Mouse (Mus musculus): ENCODE data around the gene Nbeal2. TPM values are rescaled to one million over a fixed set of nuclear protein-coding genes. Genes with fewer than 3 reads are reported as not detected.

Nbeal2 gene
- total and polyA plus RNA-seq, 2 experiments = 2.1 to 11.6 TPM

DNA sequence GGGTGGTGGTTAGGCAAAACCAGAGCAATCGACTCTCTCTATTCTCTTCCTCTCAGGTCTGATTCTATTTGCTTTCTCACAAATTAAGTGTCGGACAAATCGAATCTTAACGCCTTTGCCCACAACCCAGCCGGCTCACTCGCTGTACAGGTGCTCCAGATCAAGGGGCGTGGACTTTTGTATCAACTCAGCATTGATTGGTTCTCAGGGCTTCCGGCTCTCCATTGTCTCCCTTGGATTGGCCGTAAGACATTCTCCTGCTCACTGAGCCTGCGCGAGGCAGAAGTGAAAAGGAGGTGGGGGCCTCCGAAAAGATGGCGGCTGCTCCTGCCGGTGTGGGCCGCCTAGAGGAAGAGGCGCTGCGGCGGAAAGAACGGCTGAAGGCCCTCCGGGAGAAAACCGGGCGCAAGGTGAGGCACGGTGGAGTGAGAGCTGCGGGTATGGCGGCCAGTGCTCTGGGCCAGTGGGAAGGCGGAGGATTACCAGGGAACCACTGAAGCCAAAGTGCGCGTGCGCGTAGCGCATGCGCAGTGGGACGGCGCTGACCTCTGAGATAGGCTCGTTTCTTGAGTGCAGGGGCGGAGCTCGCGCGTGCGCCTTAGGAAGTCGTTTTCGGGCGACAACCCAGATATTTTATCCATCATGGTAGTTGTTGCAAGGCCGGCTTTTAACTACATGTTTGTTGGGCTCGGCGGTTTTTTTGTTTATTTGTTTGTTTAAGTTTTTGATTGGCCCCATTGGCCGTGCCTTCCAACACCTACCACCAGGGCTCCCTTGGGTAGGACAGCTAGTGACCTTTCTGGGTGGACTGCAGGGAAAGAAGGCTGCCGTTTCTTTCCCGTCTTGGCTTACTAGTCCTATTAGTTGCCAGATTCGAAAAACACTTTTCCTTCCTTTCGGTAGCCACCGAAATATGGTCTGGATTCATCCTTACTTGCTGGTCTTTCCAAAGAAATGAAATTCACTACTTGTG lies 2.6 kb upstream of the Nbeal2 start, which contains the start of gene Ccdc12:
Gene Ccdc12, plus strand, starts transcription at position 255 of the 973 bp plus-strand sequence.
- WGBS = under 1% methylated on average over 52 of the region's 52 CpGs
- Histone ChIP-seq H3K36me3 (ENCODE audit: control insufficient read depth, insufficient read depth, low read length) (no peaks in the 10 kb centered on the region), H3K27me3 (ENCODE audit: control insufficient read depth, insufficient read depth, low read length) (no peaks in the 10 kb centered on the region), H3K9ac (ENCODE audit: low read depth, low read length) (peak within 1 kb of the TSS; percentile 99), H3K4me3 (ENCODE audit: insufficient read depth, low read depth, low read length) (peak within 1 kb of the TSS; percentile 93), H3K4me1 (ENCODE audit: control insufficient read depth, insufficient read depth, low read length) (peaks cover 39% of the 10 kb centered on the region), H3K27ac (replicated peaks; ENCODE audit: insufficient read depth, low read depth, low read length) (peak within 1 kb of the TSS; percentile 99), H3K79me2 (ENCODE audit: control insufficient read depth, insufficient read depth, low read length) (peaks cover 21% of the 10 kb centered on the region; the same call in 1 of the 2 replicates)
- peak; percentile 53; the same call in 1 of the 2 replicates for TF ChIP-seq POLR2A (IDR thresholded peaks at IDR 0.05; ENCODE audit: extremely low read depth, insufficient read depth, low read length)
- peak; percentile 17; the same call in 1 of the 2 replicates for TF ChIP-seq CTCF (IDR thresholded peaks at IDR 0.05; ENCODE audit: low read depth, low read length)
- DNase-seq (ENCODE audit: extremely low read depth, low read depth, low spot score) = peak; percentile 97

DNA sequence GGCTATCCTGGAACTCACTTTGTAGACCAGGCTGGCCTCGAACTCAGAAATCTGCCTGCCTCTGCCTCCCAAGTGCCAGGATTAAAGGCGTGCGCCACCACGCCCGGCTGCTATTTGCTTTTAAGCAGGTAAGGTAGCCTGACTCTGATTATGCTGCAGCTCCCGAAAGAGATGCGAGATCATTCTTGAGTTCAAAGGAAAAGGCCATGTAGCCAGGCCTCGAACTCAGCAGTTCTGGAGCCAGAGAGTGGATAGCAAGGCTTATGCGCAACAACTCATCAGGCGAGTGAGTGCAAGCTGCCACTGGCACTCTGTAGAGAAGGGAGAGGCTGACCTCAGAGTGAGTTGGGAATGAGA lies 1.7 kb upstream of the Nbeal2 start:
- Histone ChIP-seq H3K36me3 (ENCODE audit: control insufficient read depth, insufficient read depth, low read length) (no peaks in the 10 kb centered on the region), H3K27ac (replicated peaks; ENCODE audit: insufficient read depth, low read depth, low read length) (peak overlapping the region; percentile 71), H3K4me3 (ENCODE audit: insufficient read depth, low read depth, low read length) (no peak overlapping the region), H3K9ac (ENCODE audit: low read depth, low read length) (no peak overlapping the region; the same call in 1 of the 2 replicates), H3K4me1 (ENCODE audit: control insufficient read depth, insufficient read depth, low read length) (peaks cover 32% of the 10 kb centered on the region), H3K79me2 (ENCODE audit: control insufficient read depth, insufficient read depth, low read length) (peaks cover 21% of the 10 kb centered on the region; the same call in 1 of the 2 replicates), H3K27me3 (ENCODE audit: control insufficient read depth, insufficient read depth, low read length) (no peaks in the 10 kb centered on the region)
- TF ChIP-seq POLR2A (IDR thresholded peaks at IDR 0.05; ENCODE audit: extremely low read depth, insufficient read depth, low read length) (no peak), CTCF (IDR thresholded peaks at IDR 0.05; ENCODE audit: low read depth, low read length) (no peak)
- WGBS = 81% methylated on average over 10 of the region's 10 CpGs
- no peak for DNase-seq (ENCODE audit: extremely low read depth, low read depth, low spot score)

DNA sequence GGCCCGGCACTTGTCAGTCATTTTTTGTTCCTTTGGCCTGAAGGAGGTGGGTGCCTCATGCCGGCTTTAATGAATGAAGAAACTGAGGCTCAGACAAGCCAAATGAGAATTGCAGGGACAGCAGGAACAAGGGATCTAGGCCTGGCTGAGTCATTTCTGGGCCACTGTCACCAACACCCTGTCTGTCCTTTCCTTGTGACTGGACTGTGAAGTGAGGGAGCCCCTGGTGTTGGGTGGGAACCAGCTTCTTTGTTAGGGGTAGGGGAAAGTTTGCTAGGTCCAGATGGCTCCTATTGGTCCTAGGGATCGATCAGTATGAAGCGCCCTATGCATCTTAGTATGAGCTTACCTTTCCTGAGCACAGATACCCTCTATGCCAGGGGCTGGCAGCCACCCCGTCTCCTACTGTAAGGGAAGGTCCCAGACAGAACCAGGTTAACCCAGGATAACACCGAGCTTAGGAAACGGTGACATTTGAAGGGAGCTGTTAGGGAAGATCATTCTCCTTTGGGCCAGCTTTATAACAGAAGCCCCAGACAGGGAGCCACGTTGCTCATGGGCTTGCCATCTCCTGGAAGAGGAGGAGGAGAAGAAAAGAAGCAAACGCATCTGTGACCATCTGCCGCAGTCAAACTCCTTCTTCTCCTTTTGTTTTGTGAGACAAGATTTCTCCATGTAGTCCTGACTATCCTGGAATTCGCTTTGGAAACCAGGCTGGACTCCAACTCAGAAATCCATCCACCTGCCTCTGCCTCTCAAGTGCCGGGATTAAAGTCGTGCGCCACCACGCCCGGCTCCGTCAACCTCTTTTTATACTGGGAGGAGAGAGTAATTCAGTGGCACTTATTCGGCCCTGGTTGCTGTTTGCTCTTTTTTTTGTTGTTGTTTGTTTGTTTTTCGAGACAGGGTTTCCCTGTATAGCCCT lies 1.0 kb upstream of the Nbeal2 start:
- no peaks in the 10 kb centered on the region for H3K36me3 ChIP-seq (ENCODE audit: control insufficient read depth, insufficient read depth, low read length)
- no peaks in the 10 kb centered on the region for H3K27me3 ChIP-seq (ENCODE audit: control insufficient read depth, insufficient read depth, low read length)
- no peak overlapping the region for H3K27ac ChIP-seq (replicated peaks; ENCODE audit: insufficient read depth, low read depth, low read length)
- WGBS = 84% methylated on average over 19 of the region's 19 CpGs
- peaks cover 25% of the 10 kb centered on the region; the same call in 1 of the 2 replicates for H3K79me2 ChIP-seq (ENCODE audit: control insufficient read depth, insufficient read depth, low read length)
- H3K4me1 ChIP-seq (ENCODE audit: control insufficient read depth, insufficient read depth, low read length) = peaks cover 32% of the 10 kb centered on the region
- no peak overlapping the region for H3K4me3 ChIP-seq (ENCODE audit: insufficient read depth, low read depth, low read length)
- DNase-seq (ENCODE audit: extremely low read depth, low read depth, low spot score) = no peak
- no peak for TF ChIP-seq CTCF (IDR thresholded peaks at IDR 0.05; ENCODE audit: low read depth, low read length)
- no peak for TF ChIP-seq POLR2A (IDR thresholded peaks at IDR 0.05; ENCODE audit: extremely low read depth, insufficient read depth, low read length)
- H3K9ac ChIP-seq (ENCODE audit: low read depth, low read length) = no peak overlapping the region

DNA sequence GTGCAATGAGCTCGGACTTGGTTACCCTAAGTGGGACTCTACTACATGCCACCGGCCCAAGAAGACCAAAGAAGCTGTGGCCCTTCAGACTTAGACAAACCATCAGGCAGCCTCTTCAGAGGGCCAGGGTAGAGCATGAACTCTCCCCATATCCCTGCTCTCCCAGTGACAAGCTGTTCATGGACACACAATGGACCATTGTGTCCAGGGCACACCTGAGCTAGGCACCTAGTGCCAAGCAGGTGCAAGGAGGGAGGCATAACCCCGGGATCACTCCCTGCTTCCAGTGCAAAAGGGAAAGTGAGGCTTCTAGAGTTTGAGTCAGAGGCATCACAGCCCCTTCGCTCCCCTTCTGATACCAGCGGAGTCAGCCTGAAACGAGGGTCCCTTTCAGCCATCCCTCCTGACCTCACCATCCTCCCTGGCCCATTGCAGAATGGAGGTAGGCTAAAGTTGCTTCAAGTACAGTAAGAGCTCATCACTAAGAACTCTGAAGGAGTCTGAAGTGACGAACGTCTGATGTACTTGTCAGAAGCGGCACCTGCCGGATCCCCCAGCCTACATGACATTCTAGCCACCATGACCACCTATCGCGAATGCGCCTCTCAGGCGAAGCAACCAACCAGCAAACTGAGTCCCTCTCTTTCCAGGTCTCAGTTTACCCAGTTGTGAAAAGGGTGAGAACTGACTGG lies 852 bp downstream of the Nbeal2 start:
- no peak for DNase-seq (ENCODE audit: extremely low read depth, low read depth, low spot score)
- peak overlapping the region; percentile 92 for H3K9ac ChIP-seq (ENCODE audit: low read depth, low read length)
- H3K27ac ChIP-seq (replicated peaks; ENCODE audit: insufficient read depth, low read depth, low read length) = peak overlapping the region; percentile 69; the same call in 1 of the 2 replicates

More for the DNA sequence above, 852 bp downstream of the Nbeal2 start:
- WGBS = 29% methylated on average over 14 of the region's 14 CpGs
- H3K36me3 ChIP-seq (ENCODE audit: control insufficient read depth, insufficient read depth, low read length) = no peaks in the 10 kb centered on the region
- H3K27me3 ChIP-seq (ENCODE audit: control insufficient read depth, insufficient read depth, low read length) = no peaks in the 10 kb centered on the region
- H3K79me2 ChIP-seq (ENCODE audit: control insufficient read depth, insufficient read depth, low read length) = peaks cover 28% of the 10 kb centered on the region
- TF ChIP-seq POLR2A (IDR thresholded peaks at IDR 0.05; ENCODE audit: extremely low read depth, insufficient read depth, low read length) = no peak
- no peak for TF ChIP-seq CTCF (IDR thresholded peaks at IDR 0.05; ENCODE audit: low read depth, low read length)
- peaks cover 23% of the 10 kb centered on the region for H3K4me1 ChIP-seq (ENCODE audit: control insufficient read depth, insufficient read depth, low read length)
- peak overlapping the region; percentile 86 for H3K4me3 ChIP-seq (ENCODE audit: insufficient read depth, low read depth, low read length)
